Mouse (Mus musculus): ENCODE results near the gene Cpeb4. TPM values are rescaled to one million over a fixed set of nuclear protein-coding genes. Genes with fewer than 3 reads are reported as not detected.

Gene Cpeb4
- total and polyA plus RNA-seq, 2 experiments, result 9.0 to 30.6 TPM

GRCm38 (mm10) chr11:31984786-31985185 lies 112.8 kb downstream of the Cpeb4 start:
- no peak for DNase-seq (ENCODE audit: extremely low read depth, low read depth, low spot score)
- no peaks in the 10 kb centered on the region for H3K36me3 ChIP-seq (ENCODE audit: control insufficient read depth, insufficient read depth, low read length)
- no peaks in the 10 kb centered on the region for H3K79me2 ChIP-seq (ENCODE audit: control insufficient read depth, insufficient read depth, low read length)
- 49% methylated on average over 2 of the region's 2 CpGs for WGBS
- no peak overlapping the region for H3K4me3 ChIP-seq (ENCODE audit: insufficient read depth, low read depth, low read length)
- H3K27me3 ChIP-seq (ENCODE audit: control insufficient read depth, insufficient read depth, low read length), result no peaks in the 10 kb centered on the region
- H3K27ac ChIP-seq (replicated peaks; ENCODE audit: insufficient read depth, low read depth, low read length), result no peak overlapping the region
- H3K4me1 ChIP-seq (ENCODE audit: control insufficient read depth, insufficient read depth, low read length), result no peaks in the 10 kb centered on the region
- H3K9ac ChIP-seq (ENCODE audit: low read depth, low read length), result no peak overlapping the region
- no peak for TF ChIP-seq POLR2A (IDR thresholded peaks at IDR 0.05; ENCODE audit: extremely low read depth, insufficient read depth, low read length)
- TF ChIP-seq CTCF (IDR thresholded peaks at IDR 0.05; ENCODE audit: low read depth, low read length), result no peak

Other genes starting within 250 kb of the Cpeb4 start
- gene Bod1, start 200.3 kb upstream of the Cpeb4 start, total RNA-seq (2014; rRNA removed), result 33.4 and 36.8 TPM in 2 replicates
- gene Bod1, start 200.3 kb upstream of the Cpeb4 start, polyA plus RNA-seq (2012; rRNA removed), result 27.8 and 34.4 TPM in 2 replicates
- not detected in 2 replicates for gene 4930524B15Rik, start 93.4 kb downstream of the Cpeb4 start, total RNA-seq (2014; rRNA removed)
- gene 4930524B15Rik, start 93.4 kb downstream of the Cpeb4 start, polyA plus RNA-seq (2012; rRNA removed), result not detected in 2 replicates
- 0.13 and 0.18 TPM in 2 replicates for gene Nsg2, start 128.3 kb downstream of the Cpeb4 start, total RNA-seq (2014; rRNA removed)
- 0.04 and 0.06 TPM in 2 replicates for gene Nsg2, start 128.3 kb downstream of the Cpeb4 start, polyA plus RNA-seq (2012; rRNA removed)